8 mouse cellular contexts compared by ENCODE assay signal in the genomic region with DNA sequence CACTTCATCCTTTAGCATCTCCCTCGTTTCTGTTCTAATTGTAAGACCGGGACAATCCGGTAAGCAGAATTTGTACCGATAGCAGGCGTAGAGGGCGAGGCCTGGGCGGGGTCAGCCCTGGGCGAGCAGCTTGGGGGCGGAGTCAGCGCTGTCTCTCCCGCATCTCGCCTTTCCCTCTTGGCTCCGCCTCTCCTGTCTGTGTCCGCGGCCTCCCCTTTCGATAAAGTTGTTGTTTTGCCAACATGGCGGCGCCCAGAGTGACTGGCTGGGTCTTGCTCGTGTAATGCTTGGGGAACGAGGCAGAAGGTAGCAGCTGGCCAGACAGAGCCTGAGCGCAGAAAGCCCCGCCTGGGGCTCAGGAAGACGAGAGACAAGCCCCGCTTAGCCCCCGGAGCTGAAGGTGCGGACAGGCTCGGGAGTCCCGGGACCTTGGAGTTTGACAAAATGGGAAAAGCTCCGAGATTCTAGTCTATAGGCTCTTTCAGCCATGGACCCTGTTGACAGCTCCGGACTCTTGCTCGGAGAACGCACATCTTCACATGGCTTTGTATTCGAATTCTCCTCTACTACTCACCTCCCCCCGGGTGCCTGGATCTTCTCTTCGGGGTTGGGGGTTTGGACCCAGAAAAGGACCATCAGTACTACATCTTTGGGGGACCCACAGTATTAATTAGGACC. TPM values are rescaled to one million over a fixed set of nuclear protein-coding genes. Genes with fewer than 3 reads are reported as not detected.
DNase-seq lines count a peak whose midpoint lies in the region; ATAC-seq lines count a peak whose summit lies in the region.

A gene (plus strand): TSS at position 220 of the 678 bp plus-strand sequence.

- no peaks in the 10 kb centered on the region for H3K9me3 ChIP-seq in lung, embryonic 16.5 days (ENCODE audit: control insufficient read depth, low read length)

- H3K4me3 ChIP-seq in lung, embryonic 16.5 days (ENCODE audit: low read length): peak within 1 kb of the TSS; percentile 90

- peak within 1 kb of the TSS; percentile 75 for H3K4me2 ChIP-seq in lung, embryonic 16.5 days (ENCODE audit: low read depth, low read length)

- peaks cover under 1% of the 10 kb centered on the region; the same call in 1 of the 2 replicates for H3K36me3 ChIP-seq in lung, embryonic 16.5 days (ENCODE audit: control insufficient read depth, insufficient read depth, low read length)

- WGBS in lung, embryonic 16.5 days: under 1% methylated on average over 35 of the region's 35 CpGs

- H3K27ac ChIP-seq in lung, embryonic 16.5 days (ENCODE audit: low read length): peak within 1 kb of the TSS; percentile 81

- no peaks in the 10 kb centered on the region for H3K27me3 ChIP-seq in lung, embryonic 16.5 days (ENCODE audit: control insufficient read depth, insufficient read depth, low read depth, low read length)

- H3K9ac ChIP-seq in lung, embryonic 16.5 days (ENCODE audit: low read length): peak within 1 kb of the TSS; percentile 88

- peak; percentile 83 for DNase-seq in MEL-GATA-1-ER (ENCODE audit: extremely low read depth, low read depth)
- DNase-seq in cerebellum, adult 8-10 months: peak; percentile 92
- DNase-seq in forelimb bud, embryonic 11.5 days (ENCODE audit: low read depth, low spot score): peak; percentile 90
- peak; percentile 70 for DNase-seq in layer of hippocampus, adult 9-10 months (ENCODE audit: low spot score)
- DNase-seq in ovary, postnatal 10 days (ENCODE audit: low spot score): peak; percentile 72
- peak; percentile 87 to 90 for DNase-seq in thymus, postnatal 10 days (ENCODE audit: low spot score in 2 of 2)

- peaks cover 12% of the 10 kb centered on the region for H3K4me1 ChIP-seq in lung, embryonic 16.5 days (replicated peaks; ENCODE audit: control insufficient read depth, insufficient read depth, low read length)

- peak; percentile 99 to 100 for ATAC-seq in hematopoietic stem cell, adult 5-6 weeks (replicated peaks in 1 of 2; ENCODE audit: insufficient read depth in 1 of 2, low FRiP score in 2 of 2, low TSS enrichment in 1 of 2, low read depth in 1 of 2, poor library complexity in 2 of 2, severe bottlenecking in 2 of 2)
- peak; percentile 99 for ATAC-seq in lung, embryonic 16.5 days (ENCODE audit: low read depth)

RNA-seq across cellular contexts. Expression of the gene that starts here (rescaled TPM):
- 18.6 and 96.4 TPM in 2 replicates for total RNA-seq in hematopoietic stem cell, adult 5-6 weeks (2017)
- 819 and 831 TPM in 2 replicates for polyA plus RNA-seq in lung, embryonic 16.5 days (2015; fragmentation: Nextera tagmentation; extraction: Ambion mirVana)

Comparison
In these comparisons a context has a peak if more than half of its experiments do, and no peak if none do; other contexts are left out.
1. Peak in every context shown above with its lines: DNase-seq, ATAC-seq, H3K4me3 ChIP-seq and H3K27ac ChIP-seq.